Mouse (Mus musculus) E14TG2a.4 (cell line): ENCODE data around the gene Card10.

ENCODE experiments used
- CTCF ChIP-seq: conservative IDR thresholded peaks from 2 replicates; pipeline ENCODE4 v1.5.1; 2014; ENCODE audit warnings: low read length
- NANOG ChIP-seq: IDR thresholded peaks from 2 replicates; pipeline ENCODE4 v1.6.1; 2014; ENCODE audit warnings: borderline replicate concordance, low read length, mixed read lengths
- POU5F1 ChIP-seq: IDR thresholded peaks from 2 replicates; pipeline ENCODE4 v1.6.1; 2014; ENCODE audit warnings: low read length, borderline replicate concordance

DNA sequence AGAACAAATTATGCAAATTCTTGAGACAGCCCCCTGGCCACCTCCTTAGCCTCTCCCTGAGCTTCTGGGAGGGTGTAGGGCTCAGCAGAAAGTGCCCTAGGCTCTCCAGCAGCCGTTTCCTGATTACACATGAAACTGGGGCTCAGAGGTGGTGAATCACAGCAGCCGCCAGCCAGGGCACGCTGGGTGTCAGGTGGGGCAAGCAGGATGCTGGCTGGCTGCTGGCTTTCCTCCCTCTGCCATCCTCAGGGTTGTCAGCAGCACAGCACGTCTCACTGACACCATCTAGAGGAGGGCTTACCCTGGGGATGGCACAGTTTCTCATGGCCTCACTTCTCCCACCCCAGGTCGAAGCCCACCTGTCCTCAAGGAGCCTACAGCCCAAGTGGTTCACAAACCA is 25.5 kb upstream of the Card10 start:
- TF ChIP-seq CTCF: no peak
- no peak for TF ChIP-seq POU5F1
- no peak for TF ChIP-seq NANOG
